Mouse (Mus musculus) heart, postnatal 0 days (tissue): ENCODE results near the gene Fam178b.

Experiments
- CTCF ChIP-seq: IDR thresholded peaks from 2 replicates; pipeline ENCODE4 v1.5.1; 2016; ENCODE audit warnings: antibody characterized with exemption, control low read depth, low read depth
- EP300 ChIP-seq: IDR thresholded peaks from 2 replicates; pipeline ENCODE4 v1.6.1; 2016; ENCODE audit warnings: antibody characterized with exemption, low read depth

GRCm38 (mm10) chr1:36595167-36595931, 87.6 kb downstream of the Fam178b start:
- no peak for TF ChIP-seq CTCF
- no peak for TF ChIP-seq EP300
